In the genomic region with DNA sequence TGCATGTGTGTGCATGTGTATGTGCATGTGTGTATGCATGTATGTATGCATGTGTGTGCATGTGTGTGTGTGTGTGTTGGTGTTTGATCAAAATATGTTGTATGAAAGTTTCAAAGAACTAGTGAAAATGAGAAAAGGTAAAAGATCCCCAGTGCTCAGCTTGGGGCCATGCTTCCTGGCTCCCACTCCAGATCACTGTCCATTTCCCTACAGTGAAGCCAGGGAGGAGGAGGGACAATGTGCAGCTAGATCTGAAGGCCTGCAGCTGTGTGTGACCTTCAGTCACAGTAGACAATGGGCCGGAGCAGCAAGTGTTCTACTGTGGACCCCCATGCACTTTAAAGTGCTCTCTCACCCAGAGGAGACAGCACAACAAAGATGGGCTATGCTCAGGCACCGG, we compare ENCODE assay signal across 17 mouse cellular contexts.
"Had no signal": no experiment of that assay in that cellular context is flagged by ENCODE, and none has a peak within 500 bp of the region (broad histone marks: within the 10 kb centered on the region; RNA-seq: fewer than 3 reads in every experiment).

No protein-coding gene starts in this region.

- H3K4me1 ChIP-seq: liver, embryonic 15.5 days; lung, embryonic 15.5 days had no signal

- DNase-seq: liver, postnatal 0 days; lung, adult 2 months; lung, postnatal 14 days; lung, postnatal 36 days; midbrain, embryonic 14.5 days; right cerebral cortex, postnatal 25 days; right cerebral cortex, postnatal 4 days; spleen, adult 18-20 months; thymus, adult 18-20 months; thymus, postnatal 14 days; thymus, postnatal 36 days had no signal

- H3K4me2 ChIP-seq: liver, embryonic 15.5 days; lung, embryonic 15.5 days; midbrain, embryonic 12.5 days; neural tube, embryonic 12.5 days had no signal

- H3K27me3 ChIP-seq: liver, embryonic 15.5 days; lung, embryonic 15.5 days had no signal

- H3K9me3 ChIP-seq: liver, embryonic 15.5 days; lung, embryonic 15.5 days; midbrain, embryonic 12.5 days; neural tube, embryonic 12.5 days had no signal

- H3K9ac ChIP-seq: liver, embryonic 15.5 days; liver, postnatal 0 days; lung, embryonic 15.5 days; midbrain, embryonic 12.5 days; neural tube, embryonic 12.5 days had no signal

- H3K36me3 ChIP-seq: liver, embryonic 15.5 days; lung, embryonic 15.5 days; midbrain, embryonic 12.5 days; neural tube, embryonic 12.5 days had no signal

- H3K27ac ChIP-seq: liver, embryonic 15.5 days; lung, embryonic 15.5 days; macrophage; midbrain, embryonic 12.5 days; neural tube, embryonic 12.5 days had no signal

- H3K4me3 ChIP-seq: liver, embryonic 15.5 days; lung, embryonic 15.5 days; midbrain, embryonic 12.5 days; neural tube, embryonic 12.5 days had no signal

- ATAC-seq: liver, postnatal 0 days; lung, postnatal 0 days had no signal
